8 mouse cellular contexts compared by ENCODE assay signal in the genomic region with DNA sequence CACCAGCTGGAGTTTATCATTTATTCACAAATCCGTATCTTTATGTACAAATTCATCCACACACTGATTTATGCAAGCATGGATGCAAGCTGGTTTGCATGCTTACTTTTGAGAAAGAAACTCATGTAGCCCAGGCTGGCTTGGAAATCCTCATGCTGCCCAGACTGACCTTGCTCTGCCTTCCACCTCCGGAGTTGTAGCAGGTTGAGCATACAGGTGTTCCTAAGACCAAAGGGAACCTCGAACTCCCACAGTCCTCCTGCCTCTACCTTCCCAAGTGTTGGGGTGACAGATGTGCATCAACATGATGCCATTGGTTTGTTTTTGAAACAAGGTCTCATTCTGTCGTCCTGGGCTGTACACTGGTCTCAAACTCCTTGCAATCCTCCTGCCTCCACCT. TPM values are rescaled to one million over a fixed set of nuclear protein-coding genes. Genes with fewer than 3 reads are reported as not detected.
DNase-seq lines count a peak whose midpoint lies in the region; ATAC-seq and TF ChIP-seq lines count a peak whose summit lies in the region.

No protein-coding gene starts in this region.

- H3K9ac ChIP-seq in limb, embryonic 15.5 days: no peak overlapping the region

- H3K4me2 ChIP-seq in limb, embryonic 15.5 days: peak overlapping the region; percentile 88

- peaks cover 44% of the 10 kb centered on the region for H3K4me1 ChIP-seq in heart, embryonic 10.5 days
- H3K4me1 ChIP-seq in spleen, adult 2 months (ENCODE audit: control insufficient read depth, insufficient read depth, insufficient read length): peaks cover 21% of the 10 kb centered on the region
- H3K4me1 ChIP-seq in limb, embryonic 15.5 days: peaks cover 43% of the 10 kb centered on the region

- peaks cover 38% of the 10 kb centered on the region for H3K27me3 ChIP-seq in heart, embryonic 10.5 days (ENCODE audit: insufficient read depth, poor library complexity, severe bottlenecking)
- no peaks in the 10 kb centered on the region for H3K27me3 ChIP-seq in spleen, adult 2 months (ENCODE audit: control insufficient read depth, insufficient read depth, low read length)
- H3K27me3 ChIP-seq in limb, embryonic 15.5 days: no peaks in the 10 kb centered on the region

- no peaks in the 10 kb centered on the region for H3K9me3 ChIP-seq in heart, embryonic 10.5 days
- H3K9me3 ChIP-seq in limb, embryonic 15.5 days: no peaks in the 10 kb centered on the region

- no peak for TF ChIP-seq CTCF in spleen, adult 2 months (IDR thresholded peaks at IDR 0.05; ENCODE audit: extremely low read depth, insufficient read depth, insufficient read length, insufficient replicate concordance)

- peaks cover 46% of the 10 kb centered on the region for H3K36me3 ChIP-seq in heart, embryonic 10.5 days
- peaks cover 7% of the 10 kb centered on the region for H3K36me3 ChIP-seq in spleen, adult 2 months (ENCODE audit: control insufficient read depth, insufficient read depth, low read length)
- peaks cover 47% of the 10 kb centered on the region for H3K36me3 ChIP-seq in limb, embryonic 15.5 days

- H3K4me3 ChIP-seq in heart, embryonic 10.5 days: peak overlapping the region; percentile 86
- peak overlapping the region; percentile 15; the same call in 1 of the 2 replicates for H3K4me3 ChIP-seq in spleen, adult 2 months (ENCODE audit: extremely low read depth, insufficient read depth, insufficient read length)
- peak overlapping the region; percentile 84 for H3K4me3 ChIP-seq in limb, embryonic 15.5 days

- no peak overlapping the region for H3K27ac ChIP-seq in heart, embryonic 10.5 days
- peak overlapping the region; percentile 59 for H3K27ac ChIP-seq in spleen, adult 2 months (ENCODE audit: insufficient read depth, low read length)
- no peak overlapping the region for H3K27ac ChIP-seq in limb, embryonic 15.5 days

- DNase-seq in heart, embryonic 10.5 days (ENCODE audit: low spot score): no peak
- DNase-seq in heart, adult 9 months (ENCODE audit: low spot score in 2 of 2): no peak
- DNase-seq in spleen, adult 2 months (ENCODE audit: low read depth in 1 of 2, low spot score in 2 of 2): no peak
- no peak for DNase-seq in spleen, adult 18-20 months
- DNase-seq in adrenal gland, postnatal 4 days (ENCODE audit: low spot score in 2 of 2): no peak
- DNase-seq in layer of hippocampus, postnatal 25 days (ENCODE audit: extremely low spot score in 1 of 2, low spot score in 1 of 2): no peak
- DNase-seq in adrenal gland, adult 2 months: no peak

- TF ChIP-seq POLR2A in spleen, adult 2 months (IDR thresholded peaks at IDR 0.05; ENCODE audit: low read depth, low read length): no peak

- WGBS in heart, embryonic 10.5 days: 70% methylated on average over 4 of the region's 4 CpGs
- WGBS in spleen, adult 2 months: 71% methylated on average over 4 of the region's 4 CpGs
- 70% methylated on average over 4 of the region's 4 CpGs for WGBS in limb, embryonic 15.5 days

- ATAC-seq in limb, embryonic 15.5 days (ENCODE audit: insufficient number of reproducible peaks, low FRiP score, low TSS enrichment, low read depth): no peak

RNA-seq across cellular contexts. Expression of gene Abhd8, which starts 1.3 kb away (rescaled TPM):
- 34.5 and 41.5 TPM in 2 replicates for polyA plus RNA-seq in heart, embryonic 10.5 days (2016; fragmentation: Nextera tagmentation; extraction: Ambion mirVana)
- 55.1 and 75.0 TPM in 2 replicates for polyA plus RNA-seq in spleen, adult 2 months (2012; rRNA removed)
- 65.7 and 67.2 TPM in 2 replicates for polyA plus RNA-seq in limb, embryonic 15.5 days (2015; fragmentation: Nextera tagmentation; extraction: Ambion mirVana)
- total RNA-seq in adrenal gland, postnatal 4 days (2021): 10 to 100 TPM; 58.9 to 65.9 TPM
- total RNA-seq in layer of hippocampus, postnatal 25 days (2021): 100 to 1,000 TPM; 235 to 284 TPM
- total RNA-seq in adrenal gland, adult 2 months (2021): 10 to 100 TPM; 52.1 to 64.4 TPM
- polyA plus RNA-seq in adrenal gland, adult 2 months (2012; rRNA removed): 220 and 223 TPM in 2 replicates

RNA-seq across cellular contexts. Expression of gene Mrpl34, which starts 2.6 kb away (rescaled TPM):
- 172 and 181 TPM in 2 replicates for polyA plus RNA-seq in heart, embryonic 10.5 days (2016; fragmentation: Nextera tagmentation; extraction: Ambion mirVana)
- polyA plus RNA-seq in spleen, adult 2 months (2012; rRNA removed): 46.4 and 69.8 TPM in 2 replicates
- 100 and 122 TPM in 2 replicates for polyA plus RNA-seq in limb, embryonic 15.5 days (2015; fragmentation: Nextera tagmentation; extraction: Ambion mirVana)
- total RNA-seq in adrenal gland, postnatal 4 days (2021): 10 to 100 TPM; 87.7 to 89.8 TPM
- total RNA-seq in layer of hippocampus, postnatal 25 days (2021): 10 to 100 TPM; 49.9 to 54.7 TPM
- total RNA-seq in adrenal gland, adult 2 months (2021): 100 to 1,000 TPM; 130 to 133 TPM
- polyA plus RNA-seq in adrenal gland, adult 2 months (2012; rRNA removed): 230 and 261 TPM in 2 replicates

RNA-seq across cellular contexts. Expression of gene Dda1, which starts 6.8 kb away (rescaled TPM):
- 107 and 128 TPM in 2 replicates for polyA plus RNA-seq in heart, embryonic 10.5 days (2016; fragmentation: Nextera tagmentation; extraction: Ambion mirVana)
- polyA plus RNA-seq in spleen, adult 2 months (2012; rRNA removed): 67.8 and 83.4 TPM in 2 replicates
- polyA plus RNA-seq in limb, embryonic 15.5 days (2015; fragmentation: Nextera tagmentation; extraction: Ambion mirVana): 98.4 and 107 TPM in 2 replicates
- 10 to 100 TPM; 61.2 to 61.4 TPM for total RNA-seq in adrenal gland, postnatal 4 days (2021)
- total RNA-seq in layer of hippocampus, postnatal 25 days (2021): 10 to 100 TPM; 95.6 to 97.2 TPM
- 10 to 100 TPM; 54.7 to 76.7 TPM for total RNA-seq in adrenal gland, adult 2 months (2021)
- polyA plus RNA-seq in adrenal gland, adult 2 months (2012; rRNA removed): 129 and 149 TPM in 2 replicates

RNA-seq across cellular contexts. Expression of gene Ano8, which starts 23.6 kb away (rescaled TPM):
- 0.73 and 2.7 TPM in 2 replicates for polyA plus RNA-seq in heart, embryonic 10.5 days (2016; fragmentation: Nextera tagmentation; extraction: Ambion mirVana)
- polyA plus RNA-seq in spleen, adult 2 months (2012; rRNA removed): 15.1 and 20.2 TPM in 2 replicates
- 1.3 and 1.4 TPM in 2 replicates for polyA plus RNA-seq in limb, embryonic 15.5 days (2015; fragmentation: Nextera tagmentation; extraction: Ambion mirVana)
- 10 to 100 TPM; 25.9 to 26.3 TPM for total RNA-seq in adrenal gland, postnatal 4 days (2021)
- 10 to 100 TPM; 53.5 to 58.0 TPM for total RNA-seq in layer of hippocampus, postnatal 25 days (2021)
- 10 to 100 TPM in 1 of 2 experiments, 1 to 10 TPM in 1; 9.9 to 16.4 TPM for total RNA-seq in adrenal gland, adult 2 months (2021)
- polyA plus RNA-seq in adrenal gland, adult 2 months (2012; rRNA removed): 44.9 and 54.6 TPM in 2 replicates

RNA-seq across cellular contexts. Expression of gene Gtpbp3, which starts 25.7 kb away (rescaled TPM):
- 13.2 and 14.7 TPM in 2 replicates for polyA plus RNA-seq in heart, embryonic 10.5 days (2016; fragmentation: Nextera tagmentation; extraction: Ambion mirVana)
- polyA plus RNA-seq in spleen, adult 2 months (2012; rRNA removed): 26.3 and 33.3 TPM in 2 replicates
- 16.5 and 19.2 TPM in 2 replicates for polyA plus RNA-seq in limb, embryonic 15.5 days (2015; fragmentation: Nextera tagmentation; extraction: Ambion mirVana)
- 10 to 100 TPM; 30.6 to 32.0 TPM for total RNA-seq in adrenal gland, postnatal 4 days (2021)
- 10 to 100 TPM; 28.4 to 36.4 TPM for total RNA-seq in layer of hippocampus, postnatal 25 days (2021)
- 10 to 100 TPM; 15.6 to 26.7 TPM for total RNA-seq in adrenal gland, adult 2 months (2021)
- polyA plus RNA-seq in adrenal gland, adult 2 months (2012; rRNA removed): 58.3 and 77.4 TPM in 2 replicates

Comparison
In these comparisons a context has a peak if more than half of its experiments do, and no peak if none do; other contexts are left out.
1. H3K4me3 ChIP-seq: peak in every context shown above with its lines; median percentile 86 in heart, embryonic 10.5 days; 84 in limb, embryonic 15.5 days; 15 in spleen, adult 2 months.